Mouse (Mus musculus): Measurements from ENCODE around the gene Pard3b.

DNA sequence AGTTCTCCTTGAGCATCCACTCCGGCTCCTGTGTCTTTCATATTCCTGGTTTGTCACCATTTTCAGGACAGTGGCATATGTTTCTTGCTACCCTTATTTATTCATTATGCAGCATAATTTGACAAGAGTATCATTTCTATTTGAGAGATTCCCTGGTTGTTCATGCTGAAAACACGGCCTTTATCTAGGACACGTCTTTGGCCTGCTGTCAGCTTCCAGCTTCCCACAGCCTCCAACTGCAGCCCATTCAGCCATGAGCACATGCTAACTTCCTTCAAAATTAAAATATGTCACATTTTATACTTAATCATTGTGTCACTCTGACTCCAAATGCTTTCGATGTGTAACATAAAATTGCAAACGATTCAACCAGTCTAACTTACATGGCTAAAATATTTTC is 596.5 kb downstream of the Pard3b start:
- TF ChIP-seq MEF2A (IDR thresholded peaks at IDR 0.05; ENCODE audit: borderline replicate concordance, low read depth, low read length): no peak
- TF ChIP-seq UBTF (IDR thresholded peaks at IDR 0.05; ENCODE audit: low read depth, low read length): no peak
- TF ChIP-seq ETS1 (conservative IDR thresholded peaks at IDR 0.05; ENCODE audit: low read depth, low read length): no peak
- no peak for TF ChIP-seq CTCF (conservative IDR thresholded peaks at IDR 0.05 in 1 of 2, IDR thresholded peaks at IDR 0.05 in 1 of 2; ENCODE audit: low read depth in 2 of 2, low read length in 2 of 2)
- TF ChIP-seq CHD2 (IDR thresholded peaks at IDR 0.05; ENCODE audit: low read length): no peak
- TF ChIP-seq PAX5 (IDR thresholded peaks at IDR 0.05; ENCODE audit: low read length): no peak
- TF ChIP-seq EP300 (IDR thresholded peaks at IDR 0.05; ENCODE audit: low read length): no peak
- TF ChIP-seq GABPA (IDR thresholded peaks at IDR 0.05; ENCODE audit: insufficient replicate concordance, low read depth, low read length): no peak
- TF ChIP-seq ZC3H11A (IDR thresholded peaks at IDR 0.05; ENCODE audit: low read depth, low read length): no peak
- no peak for TF ChIP-seq POLR2A (IDR thresholded peaks at IDR 0.05; ENCODE audit: low read depth, low read length)
- TF ChIP-seq MYC (IDR thresholded peaks at IDR 0.05; ENCODE audit: low read depth, low read length): no peak
- no peak for TF ChIP-seq POLR2AphosphoS2 (IDR thresholded peaks at IDR 0.05; ENCODE audit: low read depth, low read length)
- TF ChIP-seq JUND (conservative IDR thresholded peaks at IDR 0.05; ENCODE audit: low read depth, low read length): no peak
- TF ChIP-seq TBP (conservative IDR thresholded peaks at IDR 0.05; ENCODE audit: low read depth, low read length): no peak
